Mouse (Mus musculus): ENCODE measurements around the gene Camk1.

DNA sequence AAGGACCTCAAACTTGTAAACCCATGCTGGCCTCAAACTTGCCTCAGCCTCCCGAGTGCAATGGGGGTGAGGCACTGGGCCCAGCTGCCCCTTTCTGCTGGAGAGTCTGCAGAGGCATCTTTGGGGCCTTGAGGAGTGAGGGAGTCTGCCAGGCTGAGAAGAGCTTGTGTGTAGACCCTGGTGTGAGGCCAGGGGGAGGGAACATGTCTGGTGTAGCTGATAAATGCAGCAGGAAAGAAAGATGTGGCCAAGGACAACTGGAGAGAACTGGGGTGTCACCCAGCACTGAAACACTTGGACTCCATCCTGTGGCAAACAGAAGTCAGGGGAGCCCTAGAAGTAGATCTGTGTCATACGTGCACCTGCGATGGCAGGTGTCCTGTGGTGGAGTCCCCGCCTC lies 29.7 kb upstream of the Camk1 start:
- TF ChIP-seq CTCF (IDR thresholded peaks at IDR 0.05 in 2 of 3, conservative IDR thresholded peaks at IDR 0.05 in 1 of 3; ENCODE audit: control insufficient read depth in 1 of 3, insufficient read depth in 1 of 3, low read depth in 2 of 3, low read length in 3 of 3, poor library complexity in 1 of 3, severe bottlenecking in 1 of 3), result no peak
- no peak for TF ChIP-seq POLR2A (IDR thresholded peaks at IDR 0.05; ENCODE audit: control insufficient read depth in 1 of 2, insufficient read depth in 1 of 2, low read depth in 1 of 2, low read length in 2 of 2, poor library complexity in 1 of 2)
- no peak for TF ChIP-seq MAZ (IDR thresholded peaks at IDR 0.05; ENCODE audit: low read depth, low read length)
- peak; percentile 21; the same call in 1 of the 2 replicates for TF ChIP-seq TAL1 (IDR thresholded peaks at IDR 0.05; ENCODE audit: low read length)
- no peak for TF ChIP-seq GATA1 (IDR thresholded peaks at IDR 0.05; ENCODE audit: low read depth, low read length)
- TF ChIP-seq ZC3H11A (IDR thresholded peaks at IDR 0.05; ENCODE audit: low read depth, low read length), result no peak
- TF ChIP-seq ELF1 (IDR thresholded peaks at IDR 0.05; ENCODE audit: low read depth, low read length), result no peak
- TF ChIP-seq MXI1 (IDR thresholded peaks at IDR 0.05; ENCODE audit: low read depth, low read length), result no peak
- no peak for TF ChIP-seq RCOR1 (IDR thresholded peaks at IDR 0.05; ENCODE audit: low read depth, low read length)
- no peak for TF ChIP-seq GABPA (IDR thresholded peaks at IDR 0.05; ENCODE audit: low read depth, low read length)
- no peak for TF ChIP-seq JUND (IDR thresholded peaks at IDR 0.05; ENCODE audit: low read depth, low read length)
- 0 out of 4 replicates have a peak, but pooled peaks of 1 of the 2 experiments have one; percentile 10 for TF ChIP-seq EP300 (IDR thresholded peaks at IDR 0.05; ENCODE audit: low read depth in 1 of 2, low read length in 2 of 2)
- TF ChIP-seq USF2 (IDR thresholded peaks at IDR 0.05; ENCODE audit: borderline replicate concordance in 1 of 2, insufficient read depth in 1 of 2, low read depth in 1 of 2, low read length in 2 of 2), result no peak
- no peak for TF ChIP-seq POLR2AphosphoS5 (IDR thresholded peaks at IDR 0.05; ENCODE audit: borderline replicate concordance, low read depth, low read length)
